Mouse (Mus musculus) bone marrow, adult 2 months (tissue): ENCODE measurements at regions not wholly inside any gene's neighbourhood (a gene's known extent, or its start where the extent isn't known, plus 50 kb on each side); places are given as distances from the start of the nearest gene placed in this dataset.
"Not testable (repeated sequence)": the region's sequence is repeated elsewhere in the genome, so short reads cannot be mapped to it uniquely, and the experiment has no call there.

Source experiments
- CTCF ChIP-seq: fragments of 200-500 bp; IDR thresholded peaks from 2 replicates; pipeline ENCODE4 v1.5.1; 2011; ENCODE audit warnings: low read length, control low read depth; ENCODE audit not compliant: control insufficient read depth, insufficient read depth
- POLR2A ChIP-seq: fragments of 200-500 bp; IDR thresholded peaks from 2 replicates; pipeline ENCODE4 v1.6.1; 2011; ENCODE audit warnings: low read depth, mild to moderate bottlenecking, control low read depth, low read length, borderline replicate concordance; ENCODE audit not compliant: control insufficient read depth

DNA sequence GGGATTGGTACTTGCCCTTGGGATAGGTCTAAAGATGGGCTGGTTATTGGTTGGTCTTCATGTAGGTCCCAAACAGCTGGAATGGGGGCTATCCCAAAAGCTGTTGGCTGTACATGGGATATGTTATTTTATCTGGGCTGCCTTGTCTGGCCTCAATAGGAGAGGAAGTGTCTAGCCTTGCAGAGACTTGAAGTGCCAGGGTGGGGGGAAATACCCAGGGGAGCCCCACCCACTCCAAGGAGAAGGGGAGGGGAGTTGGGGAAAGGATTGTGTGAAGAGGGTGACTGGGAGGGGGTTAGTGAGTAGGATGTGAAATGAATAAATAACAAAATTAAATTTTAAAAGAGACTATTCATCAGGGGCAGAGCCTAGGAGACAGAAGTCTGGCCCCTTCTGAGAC lies 70.2 kb upstream of the Gm15319 start:
- TF ChIP-seq CTCF, POLR2A: not testable (repeated sequence)
